Mouse (Mus musculus) spleen, adult 2 months (tissue): ENCODE measurements around the gene Zc3h14.

ENCODE experiments used
- CTCF ChIP-seq: fragments of 200-500 bp; IDR thresholded peaks from 2 replicates; pipeline ENCODE4 v1.5.1; 2011; ENCODE audit warnings: mild to moderate bottlenecking, inconsistent platforms; ENCODE audit not compliant: insufficient read depth, insufficient read length, insufficient replicate concordance; ENCODE audit errors: extremely low read depth
- POLR2A ChIP-seq: fragments of 200-500 bp; IDR thresholded peaks from 2 replicates; pipeline ENCODE4 v1.6.1; 2011; ENCODE audit warnings: low read depth, low read length, inconsistent platforms

DNA sequence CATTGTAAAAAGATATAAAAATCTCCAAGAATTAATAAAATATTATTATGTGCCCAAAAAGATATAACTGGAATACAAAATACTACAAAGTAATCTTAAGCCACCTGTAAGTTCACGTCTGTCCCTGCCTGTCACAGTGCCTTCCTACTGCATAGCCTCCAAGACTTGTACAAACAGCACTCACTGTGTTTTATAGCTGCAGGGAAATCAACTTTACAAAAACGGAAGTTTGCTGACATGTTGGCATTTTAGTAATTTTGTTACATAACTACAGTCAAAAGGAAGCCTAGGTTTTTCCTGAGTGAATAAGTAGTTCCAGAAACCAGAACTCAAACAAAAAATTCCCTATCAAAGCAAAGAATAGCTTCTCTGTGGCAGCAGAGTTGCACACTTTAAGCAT, 43.2 kb upstream of the Zc3h14 start:
- TF ChIP-seq POLR2A (no peak), CTCF (no peak)
